Mouse (Mus musculus) neural tube, embryonic 15.5 days (tissue): ENCODE measurements at regions not wholly inside any gene's neighbourhood (a gene's known extent, or its start where the extent isn't known, plus 50 kb on each side); places are given as distances from the start of the nearest gene placed in this dataset.

Experiments
- ATAC-seq: fragments of 200-750 bp; cut with Nextera tagmentation; 2 replicates; pipeline ENCODE4 v1.8.0; 2017; ENCODE audit warnings: mild to moderate bottlenecking, moderate TSS enrichment, moderate library complexity; ENCODE audit not compliant: low FRiP score
- H3K27ac ChIP-seq: fragments of 300-500 bp; sonication (generic); replicated peaks from 2 replicates; pipeline ENCODE4 v1.5.1; 2015; ENCODE audit warnings: mild to moderate bottlenecking, inconsistent platforms
- H3K27me3 ChIP-seq: fragments of 300-500 bp; sonication (generic); replicated peaks from 2 replicates; pipeline ENCODE4 v1.6.1; 2015; ENCODE audit warnings: inconsistent platforms
- H3K36me3 ChIP-seq: fragments of 300-500 bp; sonication (generic); 2 replicates; pipeline ENCODE4 v1.6.1; 2015; ENCODE audit warnings: inconsistent platforms
- H3K4me1 ChIP-seq: fragments of 300-500 bp; sonication (generic); 2 replicates; pipeline ENCODE4 v1.6.1; 2015; ENCODE audit warnings: inconsistent platforms
- H3K4me2 ChIP-seq: fragments of 300-500 bp; sonication (generic); 2 replicates; pipeline ENCODE4 v1.6.1; 2015; ENCODE audit warnings: inconsistent platforms, mild to moderate bottlenecking, moderate library complexity
- H3K4me3 ChIP-seq: fragments of 300-500 bp; sonication (generic); replicated peaks from 2 replicates; pipeline ENCODE4 v1.5.1; 2015; ENCODE audit warnings: mild to moderate bottlenecking, inconsistent platforms
- H3K9ac ChIP-seq: fragments of 300-500 bp; sonication (generic); replicated peaks from 2 replicates; pipeline ENCODE4 v1.6.1; 2015; ENCODE audit warnings: mild to moderate bottlenecking, inconsistent platforms
- H3K9me3 ChIP-seq: fragments of 300-500 bp; sonication (generic); replicated peaks from 2 replicates; pipeline ENCODE4 v1.6.1; 2016; ENCODE audit warnings: inconsistent platforms
- WGBS: fragments of 180-500 bp; shearing (Covaris S2); methylation state at CpG from one replicate; pipeline ENCODE4 v1.1.7; 2015; ENCODE audit warnings: mixed read lengths; 5-methylcytosine and 5-hydroxymethylcytosine counted together

DNA sequence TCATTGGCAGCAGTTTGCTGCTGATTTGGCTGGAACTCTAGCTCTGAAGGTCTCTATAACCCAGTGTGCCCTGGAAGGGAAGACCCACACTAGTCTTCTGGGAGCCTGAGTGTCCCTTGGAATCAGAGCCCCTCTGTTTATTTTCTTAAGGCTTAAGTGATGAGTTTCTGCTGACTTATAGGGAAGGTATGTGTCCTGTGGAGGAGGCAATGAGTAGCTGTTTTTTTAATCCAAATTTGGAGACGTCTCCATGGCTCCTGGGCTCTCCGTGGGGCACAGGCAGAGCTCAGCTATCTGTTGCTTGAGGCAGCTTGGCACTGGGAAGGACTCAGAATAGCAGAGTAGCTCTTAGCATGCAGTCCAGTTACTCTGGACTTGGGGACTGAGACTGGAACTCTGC lies 146.4 kb downstream of the Ttc32 start:
- WGBS: 72% methylated on average over 2 of the region's 2 CpGs
- no peak overlapping the region for H3K4me2 ChIP-seq
- no peaks in the 10 kb centered on the region for H3K4me1 ChIP-seq
- H3K9ac ChIP-seq: no peak overlapping the region
- no peak for ATAC-seq
- H3K9me3 ChIP-seq: no peaks in the 10 kb centered on the region
- H3K27ac ChIP-seq: no peak overlapping the region
- H3K27me3 ChIP-seq: no peaks in the 10 kb centered on the region
- H3K36me3 ChIP-seq: no peaks in the 10 kb centered on the region
- no peak overlapping the region for H3K4me3 ChIP-seq

DNA sequence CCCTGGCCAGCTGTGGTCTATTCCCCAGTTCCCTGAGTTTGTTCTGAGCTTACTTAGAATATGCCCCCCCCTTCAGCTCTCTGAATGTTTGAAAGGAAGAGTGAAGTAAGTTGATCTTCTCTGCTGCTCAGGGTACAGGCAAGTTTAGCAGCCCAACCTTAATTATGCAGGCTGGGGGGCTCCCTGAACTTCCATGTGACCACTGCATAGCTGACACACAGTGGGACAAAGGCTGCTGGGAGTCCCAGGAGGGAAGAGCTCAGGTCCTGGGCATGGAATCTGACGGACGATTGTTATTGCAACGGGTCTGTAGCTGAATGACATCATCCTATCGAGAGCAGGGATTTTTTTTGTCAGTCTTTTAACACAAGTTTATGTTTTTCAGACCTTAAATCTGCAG lies 148.8 kb downstream of the Ttc32 start:
- Histone ChIP-seq H3K27ac (no peak overlapping the region), H3K36me3 (no peaks in the 10 kb centered on the region), H3K4me3 (no peak overlapping the region), H3K9ac (no peak overlapping the region), H3K9me3 (no peaks in the 10 kb centered on the region), H3K4me2 (no peak overlapping the region), H3K4me1 (no peaks in the 10 kb centered on the region), H3K27me3 (no peaks in the 10 kb centered on the region)
- ATAC-seq: no peak
- WGBS: 76% methylated on average over 4 of the region's 4 CpGs

DNA sequence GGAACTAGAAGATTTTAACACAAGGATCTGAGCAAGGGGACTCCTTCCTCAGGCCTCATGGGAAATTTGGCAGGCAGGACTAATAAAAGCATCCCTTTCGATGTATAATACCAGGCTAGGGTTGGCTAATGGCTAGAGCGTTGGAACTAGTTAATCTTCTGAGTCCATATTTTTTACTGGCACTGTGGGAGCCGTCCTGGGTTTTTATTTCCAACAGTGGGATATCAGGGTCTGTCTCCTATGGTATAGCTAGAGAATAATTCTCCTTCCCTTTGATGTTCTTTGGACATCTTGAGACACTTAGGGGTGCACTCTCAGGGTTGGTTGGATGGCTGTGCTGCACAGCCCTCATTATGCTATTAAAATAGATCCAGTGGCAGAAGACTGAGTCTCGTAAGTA lies 150.9 kb downstream of the Ttc32 start:
- H3K4me1 ChIP-seq: no peaks in the 10 kb centered on the region
- no peak for ATAC-seq
- 67% methylated on average over 4 of the region's 4 CpGs for WGBS
- H3K27ac ChIP-seq: no peak overlapping the region
- no peak overlapping the region for H3K9ac ChIP-seq
- no peaks in the 10 kb centered on the region for H3K27me3 ChIP-seq
- no peaks in the 10 kb centered on the region for H3K9me3 ChIP-seq
- no peaks in the 10 kb centered on the region for H3K36me3 ChIP-seq
- no peak overlapping the region for H3K4me3 ChIP-seq
- no peak overlapping the region for H3K4me2 ChIP-seq

DNA sequence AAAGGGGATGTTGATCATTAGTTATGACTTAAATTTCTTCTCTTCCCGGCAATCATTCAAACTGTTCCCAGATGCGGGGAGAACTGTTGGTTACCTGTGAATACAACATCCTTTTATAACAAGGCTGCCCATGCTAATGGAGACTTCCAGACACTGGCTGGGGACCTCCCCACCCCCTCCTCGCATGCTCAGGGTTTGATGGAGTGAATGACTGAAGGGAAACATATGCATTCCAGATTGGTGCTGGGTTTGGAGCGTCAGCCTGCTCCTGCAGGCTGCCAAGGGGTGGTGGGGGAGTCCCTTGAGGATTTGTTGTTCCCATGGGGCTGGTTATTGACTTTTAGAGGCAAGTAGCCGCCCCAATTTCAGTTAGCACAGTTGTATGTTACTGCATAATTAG lies 161.9 kb downstream of the Ttc32 start:
- Histone ChIP-seq H3K27ac (no peak overlapping the region), H3K27me3 (no peaks in the 10 kb centered on the region), H3K9me3 (no peaks in the 10 kb centered on the region), H3K4me2 (no peak overlapping the region), H3K9ac (no peak overlapping the region), H3K4me3 (no peak overlapping the region), H3K36me3 (no peaks in the 10 kb centered on the region), H3K4me1 (no peaks in the 10 kb centered on the region)
- 81% methylated on average over 5 of the region's 5 CpGs for WGBS
- ATAC-seq: no peak

DNA sequence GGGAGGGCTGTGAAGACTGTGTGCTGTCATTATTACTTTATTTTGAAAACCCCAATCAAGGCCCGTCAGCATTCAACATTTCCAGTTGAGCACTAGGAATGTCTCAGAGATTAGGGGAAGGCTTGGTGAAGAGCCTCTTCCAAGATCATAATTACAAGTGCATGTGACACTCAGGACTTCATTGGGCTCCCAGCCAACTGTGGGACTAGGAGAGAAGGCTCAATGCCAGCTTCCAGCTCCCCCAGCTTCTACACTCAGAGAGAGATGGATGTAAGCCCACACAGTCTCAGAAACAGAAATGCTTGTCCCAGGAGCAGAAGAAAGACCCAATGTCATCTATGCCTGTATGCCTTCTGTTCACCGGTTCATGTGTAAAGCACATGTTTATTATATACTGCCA lies 169.5 kb downstream of the Ttc32 start:
- Histone ChIP-seq H3K4me2 (no peak overlapping the region), H3K9ac (no peak overlapping the region), H3K4me3 (no peak overlapping the region), H3K9me3 (no peaks in the 10 kb centered on the region), H3K4me1 (no peaks in the 10 kb centered on the region), H3K36me3 (no peaks in the 10 kb centered on the region), H3K27me3 (no peaks in the 10 kb centered on the region), H3K27ac (no peak overlapping the region)
- WGBS: 87% methylated on average over 2 of the region's 2 CpGs
- no peak for ATAC-seq

DNA sequence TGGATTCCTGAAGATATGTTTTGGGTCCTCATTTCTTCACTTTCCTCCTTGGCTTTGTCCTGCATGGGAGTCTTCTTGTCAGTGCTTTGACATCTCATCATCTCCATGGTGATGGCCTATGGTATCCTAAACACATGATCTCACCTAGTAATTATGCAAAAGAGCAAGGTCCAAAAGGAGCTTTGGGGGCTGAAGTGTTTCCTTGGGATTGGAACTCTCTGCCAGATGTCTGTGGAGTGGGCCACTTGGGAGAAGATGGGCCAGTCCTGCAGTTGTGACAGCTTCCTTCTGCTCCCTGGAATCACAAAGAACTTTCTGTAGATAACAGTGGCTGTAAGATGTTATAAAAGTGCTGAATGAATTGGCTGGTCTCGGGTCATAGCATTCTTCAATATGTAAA lies 182.4 kb downstream of the Ttc32 start:
- H3K4me1 ChIP-seq: no peaks in the 10 kb centered on the region
- no peaks in the 10 kb centered on the region for H3K9me3 ChIP-seq
- no peak overlapping the region for H3K4me3 ChIP-seq
- H3K4me2 ChIP-seq: no peak overlapping the region
- no peaks in the 10 kb centered on the region for H3K36me3 ChIP-seq
- no peak for ATAC-seq
- WGBS: 76% methylated on average over 1 of the region's 1 CpGs
- H3K9ac ChIP-seq: no peak overlapping the region
- H3K27me3 ChIP-seq: no peaks in the 10 kb centered on the region
- no peak overlapping the region for H3K27ac ChIP-seq

DNA sequence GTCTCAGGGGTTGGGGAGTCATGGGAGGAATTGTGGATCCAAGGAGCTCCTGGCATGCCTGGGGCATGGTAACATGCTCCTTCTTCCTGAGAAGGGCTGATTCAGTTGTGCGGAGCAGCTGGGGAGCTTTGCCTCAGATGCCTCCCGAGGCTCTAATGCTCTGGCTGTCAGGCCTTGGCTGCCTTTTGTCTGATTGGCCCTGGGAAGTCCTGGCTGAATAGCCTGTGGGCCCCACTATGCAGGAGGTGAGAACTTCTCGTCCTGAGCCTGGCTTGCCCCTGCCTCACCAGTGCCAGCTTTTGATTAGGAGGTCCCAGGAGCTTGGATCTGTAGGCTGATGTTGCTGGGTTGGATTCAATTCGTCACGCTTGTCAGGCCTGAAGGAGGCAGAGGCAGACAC lies 195.2 kb downstream of the Ttc32 start:
- 50% methylated on average over 5 of the region's 5 CpGs for WGBS
- Histone ChIP-seq H3K9ac (no peak overlapping the region), H3K27ac (no peak overlapping the region), H3K4me1 (no peaks in the 10 kb centered on the region), H3K36me3 (no peaks in the 10 kb centered on the region), H3K9me3 (no peaks in the 10 kb centered on the region), H3K4me2 (no peak overlapping the region), H3K27me3 (no peaks in the 10 kb centered on the region), H3K4me3 (no peak overlapping the region)
- ATAC-seq: no peak

DNA sequence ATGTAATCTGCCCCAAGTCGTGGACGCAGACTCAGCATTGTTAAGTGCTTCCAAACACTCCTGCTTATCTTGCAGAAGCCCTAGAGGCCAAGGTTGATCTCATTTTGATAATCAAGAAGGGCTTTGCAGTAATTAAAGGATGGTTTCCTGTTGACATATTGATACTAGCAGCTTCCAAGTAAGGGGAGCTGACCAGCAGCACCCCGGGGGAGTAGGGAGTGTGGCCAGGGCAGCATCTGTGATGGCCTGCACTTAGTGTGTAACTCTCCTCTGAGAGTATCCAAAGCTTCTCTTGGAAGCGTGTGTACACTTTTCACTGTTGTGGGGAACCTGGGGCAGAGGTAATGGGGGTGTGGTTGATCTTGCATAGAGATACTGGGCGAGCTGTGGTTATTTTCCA lies 198.1 kb downstream of the Ttc32 start:
- no peaks in the 10 kb centered on the region for H3K4me1 ChIP-seq
- no peak overlapping the region for H3K27ac ChIP-seq
- no peaks in the 10 kb centered on the region for H3K27me3 ChIP-seq
- no peaks in the 10 kb centered on the region for H3K36me3 ChIP-seq
- no peak for ATAC-seq
- H3K9me3 ChIP-seq: no peaks in the 10 kb centered on the region
- H3K4me3 ChIP-seq: no peak overlapping the region
- H3K9ac ChIP-seq: no peak overlapping the region
- no peak overlapping the region for H3K4me2 ChIP-seq
- 89% methylated on average over 5 of the region's 5 CpGs for WGBS

DNA sequence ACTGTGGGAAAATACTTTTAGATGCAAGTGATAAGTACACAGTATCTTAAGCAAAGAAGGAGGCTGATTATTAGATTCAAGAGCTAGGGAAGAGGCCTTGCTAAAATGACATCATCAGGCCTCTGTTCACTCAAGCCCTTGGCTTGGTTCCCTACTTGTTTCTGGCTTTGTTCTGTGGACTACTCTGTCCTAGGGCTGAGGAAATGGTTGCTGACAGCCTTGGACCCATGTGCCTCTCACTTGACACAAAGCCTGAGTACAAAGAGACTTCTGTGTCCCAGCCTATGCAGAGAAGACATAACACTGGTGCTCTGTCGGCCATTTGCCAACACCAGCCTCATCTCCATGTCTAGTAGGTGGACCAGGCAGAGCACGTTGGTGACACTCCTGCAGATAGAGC lies 198.7 kb downstream of the Ttc32 start:
- Histone ChIP-seq H3K27ac (no peak overlapping the region), H3K9me3 (no peaks in the 10 kb centered on the region), H3K36me3 (no peaks in the 10 kb centered on the region), H3K4me3 (no peak overlapping the region), H3K9ac (no peak overlapping the region), H3K4me2 (no peak overlapping the region), H3K27me3 (no peaks in the 10 kb centered on the region), H3K4me1 (no peaks in the 10 kb centered on the region)
- 84% methylated on average over 2 of the region's 2 CpGs for WGBS
- no peak for ATAC-seq

DNA sequence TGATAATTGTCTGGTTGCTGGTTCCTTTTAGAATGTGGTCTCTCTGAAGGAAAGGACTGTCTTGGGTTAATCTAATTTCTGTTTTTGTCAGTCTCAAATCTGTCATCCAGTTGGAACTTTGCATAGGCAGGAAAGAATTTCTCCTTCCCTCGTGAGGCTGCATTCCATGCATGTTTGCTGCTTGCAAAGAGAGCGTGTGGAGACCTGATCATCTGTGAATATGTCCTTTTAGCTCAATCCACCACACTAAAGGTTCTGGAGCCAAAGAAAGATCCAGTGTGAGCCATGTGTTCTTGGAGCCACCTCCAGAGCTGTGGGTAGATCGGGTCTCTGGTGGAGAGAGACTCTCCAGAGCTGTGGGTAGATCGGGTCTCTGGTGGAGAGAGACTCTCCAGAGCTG lies 200.2 kb downstream of the Ttc32 start:
- Histone ChIP-seq H3K4me2 (no peak overlapping the region), H3K27ac (no peak overlapping the region), H3K4me3 (no peak overlapping the region), H3K27me3 (no peaks in the 10 kb centered on the region), H3K36me3 (no peaks in the 10 kb centered on the region), H3K9me3 (no peaks in the 10 kb centered on the region), H3K4me1 (no peaks in the 10 kb centered on the region), H3K9ac (no peak overlapping the region)
- WGBS: 89% methylated on average over 4 of the region's 4 CpGs
- no peak for ATAC-seq

DNA sequence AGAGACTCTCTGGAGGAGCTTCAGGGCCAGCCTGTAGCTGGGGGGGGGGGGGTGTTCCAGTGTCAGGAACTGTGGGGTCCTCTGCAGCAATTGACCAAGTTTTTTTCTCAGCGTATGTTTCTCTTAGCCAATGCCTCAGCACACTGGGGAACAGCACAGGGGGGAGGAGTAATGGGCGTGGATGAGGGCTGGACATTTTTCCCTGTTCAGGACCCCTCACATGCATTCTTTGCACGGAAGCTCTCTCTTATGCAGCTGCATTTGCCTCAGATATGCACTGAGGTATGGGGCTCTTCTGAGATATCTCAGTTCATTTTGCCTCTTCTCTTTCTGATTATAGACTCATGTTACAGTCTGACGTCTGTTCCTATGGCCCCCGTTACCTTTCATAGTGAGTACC lies 200.8 kb downstream of the Ttc32 start:
- Histone ChIP-seq H3K27me3 (no peaks in the 10 kb centered on the region), H3K9me3 (no peaks in the 10 kb centered on the region), H3K27ac (no peak overlapping the region), H3K9ac (no peak overlapping the region), H3K4me1 (no peaks in the 10 kb centered on the region), H3K4me3 (no peak overlapping the region), H3K36me3 (no peaks in the 10 kb centered on the region), H3K4me2 (no peak overlapping the region)
- ATAC-seq: no peak
- WGBS: 91% methylated on average over 5 of the region's 5 CpGs

DNA sequence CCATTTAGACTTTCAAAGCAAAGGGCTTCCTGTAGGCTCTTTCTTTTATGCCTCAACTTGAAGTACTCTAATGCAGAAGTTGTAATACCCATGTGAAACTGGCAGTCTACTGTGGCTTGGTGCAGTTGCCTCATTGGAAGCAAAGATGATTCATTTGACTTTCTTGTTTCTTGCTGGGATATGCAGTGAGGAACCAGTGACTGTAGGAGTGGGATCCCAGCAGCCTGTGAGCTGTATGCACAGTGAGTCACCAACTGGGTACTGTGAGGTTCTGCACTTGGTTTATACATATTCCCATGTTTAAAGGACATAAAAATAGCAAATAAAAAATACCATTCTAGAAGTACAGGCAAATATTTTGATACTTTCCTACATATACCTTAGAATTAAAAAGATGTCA lies 202.6 kb downstream of the Ttc32 start:
- no peak for ATAC-seq
- Histone ChIP-seq H3K4me2 (no peak overlapping the region), H3K36me3 (no peaks in the 10 kb centered on the region), H3K27ac (no peak overlapping the region), H3K27me3 (no peaks in the 10 kb centered on the region), H3K4me1 (no peaks in the 10 kb centered on the region), H3K9ac (no peak overlapping the region), H3K9me3 (no peaks in the 10 kb centered on the region), H3K4me3 (no peak overlapping the region)

DNA sequence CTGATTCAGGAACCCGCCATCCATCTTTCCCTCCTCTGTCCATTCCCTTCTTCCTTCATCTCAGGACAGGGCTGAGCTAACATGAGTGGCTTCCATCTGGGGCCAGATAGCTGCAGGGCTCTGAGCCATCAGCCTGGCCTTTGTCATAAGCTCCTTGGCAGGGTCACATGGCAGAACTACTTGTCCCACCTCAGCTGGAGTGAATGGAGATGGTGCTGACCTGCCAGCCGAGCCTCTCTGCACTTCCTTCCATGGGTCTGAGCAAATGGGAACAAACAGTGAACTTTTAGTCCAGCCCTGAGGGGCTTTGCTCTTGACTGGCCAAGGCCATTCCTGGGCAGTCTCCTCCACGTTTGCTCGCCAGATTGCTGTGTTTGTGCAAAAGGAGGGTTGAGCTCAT lies 206.1 kb downstream of the Ttc32 start:
- no peak for ATAC-seq
- WGBS: 89% methylated on average over 4 of the region's 4 CpGs
- Histone ChIP-seq H3K4me3 (no peak overlapping the region), H3K27me3 (no peaks in the 10 kb centered on the region), H3K4me2 (no peak overlapping the region), H3K4me1 (no peaks in the 10 kb centered on the region), H3K9ac (no peak overlapping the region), H3K9me3 (no peaks in the 10 kb centered on the region), H3K36me3 (no peaks in the 10 kb centered on the region), H3K27ac (no peak overlapping the region)
